Mouse (Mus musculus) urinary bladder, postnatal 36 days (tissue): Measurements from ENCODE around the gene Panx3.
A peak's percentile ranks its signal among the peaks of the same experiment; 100 is the strongest.

Source experiments
- DNase-seq, 2 experiments: peaks; one replicate each; pipeline ENCODE4 v3.0.0; 2022; ENCODE audit warnings: low spot score in 2 of 2, mixed read lengths in 1 of 2

Panx3 gene

DNA sequence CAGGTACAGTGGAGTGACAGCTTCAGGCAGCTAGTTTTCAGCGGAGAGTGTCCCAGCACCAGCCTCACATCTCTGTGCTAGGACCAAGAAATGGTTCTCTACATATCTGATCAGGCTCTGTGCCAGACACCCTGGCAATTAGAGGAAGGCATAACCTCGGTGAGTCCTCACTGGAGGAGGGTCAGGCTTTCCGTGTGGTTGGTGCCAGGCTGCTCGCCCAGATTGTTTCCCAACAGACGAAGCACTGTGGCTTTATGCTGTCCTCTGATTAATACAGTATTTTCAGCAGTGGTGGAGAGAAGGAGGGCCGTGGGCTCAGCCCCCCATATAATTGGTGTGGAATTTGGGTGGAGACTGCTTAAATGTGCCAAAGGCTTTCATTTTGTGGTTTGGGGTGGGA lies at the start of gene Panx3:
Gene Panx3, minus strand, starts transcription at position 121 of the 400 bp plus-strand sequence.
- no peak for DNase-seq

DNA sequence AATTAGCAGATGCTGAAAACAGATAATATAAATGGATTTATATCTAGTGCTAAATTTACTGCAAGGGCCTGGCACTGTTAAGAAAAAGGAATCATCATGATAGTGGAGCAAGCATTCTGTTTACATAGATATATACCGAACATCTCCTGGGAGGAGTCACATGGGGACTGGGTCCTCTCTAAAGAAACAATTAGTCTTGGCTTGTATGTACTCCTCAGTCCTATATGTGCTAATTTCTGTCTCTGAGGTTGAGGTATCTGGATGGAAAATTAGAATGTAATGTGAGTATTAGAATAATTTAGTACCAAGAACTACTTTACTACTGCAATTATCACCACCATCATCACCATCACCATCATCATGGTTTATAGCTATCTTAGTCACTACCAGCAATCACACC lies 47.1 kb upstream of the Panx3 start, which contains the start of gene Olfr160:
Gene Olfr160, minus strand, starts transcription at position 101 of the 400 bp plus-strand sequence.
- no peak for DNase-seq

DNA sequence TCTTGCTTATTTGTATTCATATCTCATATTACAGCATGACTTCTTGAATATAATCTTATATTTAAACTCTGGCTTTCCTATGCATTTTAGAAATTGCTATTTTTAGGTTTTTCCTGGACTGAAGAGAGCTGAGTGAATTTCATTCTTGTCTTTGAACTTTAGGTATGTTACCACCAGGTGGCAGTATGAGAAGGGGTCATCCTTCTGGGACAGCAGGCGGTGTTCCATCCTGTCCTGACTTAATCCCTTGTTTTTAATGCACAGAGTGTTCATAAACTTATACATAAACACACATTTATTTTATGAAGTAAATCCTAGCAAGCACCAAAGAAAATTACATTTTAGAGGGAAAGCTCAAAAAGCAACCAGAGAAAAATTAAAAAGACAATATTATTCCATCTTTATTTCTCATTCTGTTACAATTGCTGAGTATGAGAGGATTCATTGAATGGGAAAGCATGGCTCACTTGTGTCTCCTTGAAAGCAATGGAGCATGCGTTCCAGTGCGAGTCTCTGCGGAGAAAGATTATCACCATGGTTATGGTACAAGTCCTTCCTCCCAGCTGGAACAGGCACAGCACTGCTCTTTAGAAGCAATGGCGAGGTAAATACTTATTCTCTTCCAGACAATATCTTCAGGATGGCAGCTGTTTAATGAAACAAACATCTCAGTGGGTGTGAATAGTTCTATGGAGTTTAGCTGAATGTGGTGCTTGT lies 21.1 kb upstream of the Panx3 start:
- no peak for DNase-seq

DNA sequence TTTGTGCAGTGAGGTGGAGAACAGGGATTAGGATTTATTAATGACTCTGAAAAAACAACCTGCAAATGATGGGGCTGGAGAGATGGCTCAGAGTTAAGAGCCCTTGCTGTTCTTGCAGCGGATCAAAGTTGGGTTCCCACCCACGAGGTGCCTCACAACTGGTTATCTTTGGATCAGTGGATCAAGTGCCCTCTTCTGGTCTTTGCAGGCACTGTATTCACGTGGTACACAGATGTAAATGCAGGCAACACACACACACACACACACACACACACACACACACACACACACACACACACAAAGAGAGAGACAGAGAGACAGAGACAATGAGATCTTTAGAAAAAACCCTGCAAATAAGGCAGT lies 18.9 kb upstream of the Panx3 start:
- DNase-seq: no peak

DNA sequence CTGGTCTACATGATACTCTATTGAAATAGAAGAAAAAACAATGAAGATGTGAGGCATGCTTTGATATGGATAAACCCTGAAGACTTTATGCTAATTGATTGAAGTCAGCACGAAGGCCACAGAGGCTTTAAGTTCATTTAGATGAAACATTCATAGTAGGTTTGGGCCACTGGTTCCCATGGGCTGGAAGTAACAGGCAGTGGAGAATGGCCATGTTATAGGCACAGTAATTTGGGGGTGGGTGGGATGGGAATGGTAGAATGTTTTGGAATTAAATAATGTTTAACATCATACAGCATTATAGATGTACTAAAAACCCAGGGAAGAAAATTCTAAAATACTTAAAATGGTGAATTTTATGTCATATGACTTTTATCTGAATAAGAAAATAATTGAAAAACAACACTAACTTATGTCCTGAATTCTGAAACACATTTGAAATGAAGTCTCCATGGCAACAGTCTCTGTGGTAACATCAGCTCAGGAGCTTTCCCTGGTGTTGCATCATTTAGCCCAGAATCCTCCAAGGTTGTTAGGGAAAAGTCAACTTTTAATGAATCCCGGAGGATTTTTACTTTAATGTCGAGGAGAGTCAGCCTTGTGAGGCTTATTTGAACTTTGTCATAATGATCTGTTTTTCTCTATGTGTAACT lies 18.4 kb upstream of the Panx3 start:
- no peak for DNase-seq

DNA sequence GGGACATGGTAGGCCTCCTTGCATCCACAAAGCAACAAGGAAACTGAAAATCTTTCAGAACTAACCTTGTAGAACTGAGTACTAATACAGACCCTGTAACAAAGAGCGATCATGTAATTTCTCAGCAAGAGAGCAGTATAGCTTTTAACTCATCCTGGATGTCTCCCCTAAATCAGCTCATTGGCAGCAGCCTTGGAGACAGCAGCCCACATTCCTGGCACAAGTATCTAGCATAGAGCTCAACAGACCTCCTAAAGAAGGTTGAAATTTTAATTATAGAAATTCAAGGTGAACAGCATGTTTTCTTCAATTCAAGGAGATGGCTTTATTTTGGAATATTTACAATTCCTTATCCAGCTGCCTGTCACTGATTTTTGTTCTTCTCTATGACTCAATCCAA lies 12.1 kb upstream of the Panx3 start:
- no peak for DNase-seq

DNA sequence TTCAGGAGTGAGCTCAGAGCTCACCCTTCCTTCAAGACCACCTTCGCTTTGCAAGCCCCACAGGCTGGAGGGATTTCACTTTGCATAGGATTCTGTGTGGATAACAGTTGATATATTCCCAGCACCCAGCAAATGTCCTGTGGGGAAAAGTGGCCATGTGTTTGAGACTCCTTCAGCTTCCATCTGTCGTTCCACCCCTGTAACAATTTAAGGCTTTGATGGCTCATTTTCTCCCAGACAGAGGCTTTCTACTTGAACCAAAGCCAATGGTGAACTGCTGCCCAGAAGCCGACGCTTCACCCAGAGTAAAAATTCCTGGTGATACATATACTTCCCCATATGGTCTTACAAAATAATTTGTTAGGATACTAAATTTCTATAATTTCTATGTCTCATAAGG lies 6.3 kb upstream of the Panx3 start:
- DNase-seq: no peak

DNA sequence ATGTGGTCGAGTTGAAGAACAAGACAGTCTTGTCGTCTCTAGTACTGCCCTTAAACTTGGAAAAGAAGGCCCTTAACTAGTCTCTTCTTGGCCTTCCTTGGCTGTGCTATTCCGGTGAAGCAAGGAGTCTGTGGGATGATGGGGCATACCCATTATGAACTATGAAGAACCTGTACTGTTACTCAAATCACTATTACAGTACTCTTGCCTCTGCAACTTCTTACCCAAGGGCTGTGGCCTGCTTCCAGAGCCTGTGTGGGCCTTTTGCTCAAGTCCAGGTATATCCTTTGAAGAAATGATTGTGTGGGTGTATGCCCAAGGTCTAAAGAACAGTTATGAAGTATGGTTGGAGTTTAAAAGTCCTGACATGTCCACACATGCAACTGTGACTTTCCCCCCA lies 1.2 kb upstream of the Panx3 start:
- DNase-seq: no peak

DNA sequence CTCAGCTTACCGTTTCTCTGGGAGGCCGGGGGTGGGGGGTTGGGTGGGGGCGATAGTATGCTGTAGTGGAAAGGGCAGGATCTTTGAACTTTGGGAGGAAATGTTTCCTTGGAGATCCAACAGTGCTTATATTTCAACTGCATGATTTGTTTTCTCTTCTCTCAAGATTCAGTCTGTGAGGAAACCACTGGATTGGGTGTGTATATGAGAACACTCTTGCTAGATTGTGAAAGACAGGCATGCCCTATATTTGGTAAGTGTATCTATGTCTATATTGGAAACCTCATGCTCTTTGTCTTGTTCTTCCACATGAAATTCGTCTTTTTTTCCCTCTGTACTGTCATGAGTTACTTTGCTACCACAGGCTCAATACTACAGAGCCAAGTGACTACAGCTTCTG lies 643 bp upstream of the Panx3 start:
- no peak for DNase-seq

DNA sequence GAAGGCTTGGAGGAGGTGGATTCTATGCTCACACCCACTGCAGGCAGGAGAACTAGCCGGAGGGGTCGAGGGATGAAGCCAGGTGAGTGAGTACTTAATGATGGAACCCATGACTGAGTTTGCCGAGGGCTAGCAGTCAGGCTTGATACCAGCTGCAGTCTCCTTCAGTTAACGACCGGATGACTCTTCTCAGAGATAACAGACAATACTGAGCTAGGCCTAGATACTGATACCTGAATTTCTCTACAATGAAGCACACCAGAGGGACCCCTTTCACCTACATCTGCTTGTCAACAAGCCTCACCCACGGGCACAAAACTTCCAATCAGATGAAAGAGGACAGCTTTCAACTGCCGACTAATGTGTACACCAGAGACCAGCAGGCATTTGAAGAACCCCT lies 3.0 kb downstream of the Panx3 start:
- no peak for DNase-seq

DNA sequence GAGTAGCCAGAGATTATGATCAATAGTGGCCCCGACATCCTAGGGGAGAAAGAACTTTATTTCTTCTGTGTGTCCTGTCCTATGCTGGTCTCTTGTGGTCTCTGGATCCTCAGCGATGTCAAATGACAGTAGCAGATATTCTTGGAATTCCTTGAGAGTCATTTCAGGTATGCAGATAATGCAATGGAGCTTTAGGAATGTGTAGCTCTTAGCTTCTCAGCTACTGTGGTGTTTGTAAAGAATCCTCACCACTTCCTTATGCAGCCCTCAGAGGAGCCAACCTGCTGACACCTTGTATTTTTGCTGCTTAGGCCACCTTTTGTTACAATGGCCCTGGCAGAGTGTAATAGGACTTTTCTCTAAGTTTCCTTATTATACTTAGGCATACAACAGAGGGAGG lies 4.4 kb downstream of the Panx3 start:
- DNase-seq: no peak

DNA sequence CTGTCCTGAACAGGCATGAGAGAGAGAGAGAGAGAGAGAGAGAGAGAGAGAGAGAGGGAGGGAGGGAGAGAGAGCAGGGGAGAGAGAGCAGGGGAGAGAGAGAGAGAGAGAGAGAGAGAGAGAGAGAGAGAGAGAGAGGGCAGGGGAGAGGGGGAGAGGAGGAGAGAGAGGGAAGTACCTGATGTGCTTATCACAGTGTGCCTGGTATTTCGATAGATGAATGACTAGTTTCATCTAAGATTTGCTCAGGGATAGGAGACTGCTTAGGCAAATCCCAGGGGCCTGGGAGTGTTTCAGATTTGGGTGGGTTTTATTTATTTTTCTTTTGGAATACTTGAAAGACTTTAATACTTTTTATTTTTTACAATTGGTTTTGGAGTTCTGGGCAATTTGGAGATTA lies 5.8 kb downstream of the Panx3 start:
- no peak for DNase-seq

DNA sequence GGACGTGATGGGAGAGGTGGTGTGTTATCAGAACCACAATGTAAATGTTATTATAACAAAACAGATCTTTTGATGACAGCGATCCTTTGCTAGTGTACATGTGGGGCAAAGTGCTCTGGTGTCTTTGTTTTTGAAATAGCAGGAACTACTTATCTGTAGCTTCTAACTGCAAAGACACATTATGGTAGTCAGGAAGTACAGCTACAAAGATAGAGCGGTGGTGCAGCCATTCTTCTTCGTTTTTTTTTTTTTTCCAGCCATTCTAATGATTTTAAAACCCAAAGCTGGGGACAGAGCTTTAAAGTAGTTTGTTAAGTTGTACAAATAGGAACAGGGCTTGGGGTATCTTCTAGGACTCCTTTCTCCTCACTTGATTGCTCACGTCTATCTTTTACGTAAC lies 9.6 kb downstream of the Panx3 start:
- DNase-seq: no peak

DNA sequence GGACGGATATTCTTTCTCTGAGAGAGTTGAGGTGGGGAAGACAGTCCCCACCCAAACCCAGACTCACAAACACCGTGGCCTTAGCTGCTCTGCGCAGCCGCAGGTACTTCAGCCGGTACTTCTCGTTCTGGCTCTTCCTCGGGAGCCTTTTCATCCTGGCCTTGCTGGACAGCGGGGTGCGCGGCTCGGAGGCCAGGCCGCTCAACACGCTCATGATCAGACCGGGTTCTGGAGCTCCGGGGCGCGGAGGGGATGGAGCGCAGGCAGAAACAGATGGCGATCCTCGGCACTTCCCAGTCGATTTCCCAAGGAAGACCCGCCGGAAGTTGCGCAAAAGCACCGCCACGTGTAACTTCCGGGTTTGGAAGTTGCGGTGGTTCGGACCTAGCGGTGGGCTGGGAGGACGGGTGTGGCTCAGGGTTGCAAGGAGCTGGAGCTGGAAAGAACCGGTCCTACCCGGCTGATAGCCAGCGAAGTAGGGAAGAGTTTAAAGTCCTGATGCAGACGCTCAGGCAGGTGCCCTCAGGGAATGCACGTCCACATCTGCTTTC lies 12.0 kb downstream of the Panx3 start, which contains the start of gene Tbrg1:
Gene Tbrg1, minus strand, starts transcription at position 382 of the 551 bp plus-strand sequence.
- peak; percentile 83 to 88 for DNase-seq

DNA sequence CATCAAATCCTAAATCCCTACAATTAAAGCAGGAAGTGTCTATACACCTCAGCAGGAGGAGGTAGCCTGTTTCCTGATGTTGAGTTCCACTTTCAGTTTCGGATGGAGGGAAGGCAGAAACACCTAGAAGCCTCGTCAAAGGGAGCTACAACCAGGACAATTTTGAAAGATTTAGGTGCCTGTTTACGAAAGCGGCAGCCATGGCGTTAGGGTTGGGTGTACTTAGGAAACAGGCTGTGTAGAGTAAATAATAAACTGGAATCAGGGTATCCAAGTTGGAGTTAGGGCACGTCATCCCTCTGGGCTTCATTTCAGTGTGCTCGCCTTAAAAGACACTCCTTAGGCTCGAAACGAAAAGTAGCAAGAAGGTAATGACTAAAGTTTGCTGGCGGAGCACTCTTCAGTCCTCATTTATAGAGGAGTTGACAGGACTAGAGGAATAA lies 12.6 kb downstream of the Panx3 start:
- DNase-seq: peak in 1 of 2 experiments; percentile 1

DNA sequence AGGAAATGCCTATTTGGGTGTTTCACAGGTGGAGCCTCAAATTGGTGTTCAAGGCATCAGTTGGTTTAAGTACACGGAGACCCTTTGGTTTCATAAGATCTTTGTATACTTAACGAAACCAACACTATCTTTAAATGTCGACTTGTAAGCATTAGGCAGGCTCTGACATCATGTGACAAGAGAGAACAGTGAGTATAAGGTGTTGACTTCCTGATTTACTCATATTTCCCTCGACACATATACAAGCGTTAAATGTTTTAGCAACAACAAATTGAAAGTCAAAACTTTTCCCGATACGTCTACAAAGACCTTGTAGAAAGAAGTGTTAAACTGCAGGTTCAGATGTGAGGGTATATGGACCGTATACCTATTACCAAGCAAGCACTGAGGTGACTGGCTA lies 13.1 kb downstream of the Panx3 start:
- DNase-seq: no peak

DNA sequence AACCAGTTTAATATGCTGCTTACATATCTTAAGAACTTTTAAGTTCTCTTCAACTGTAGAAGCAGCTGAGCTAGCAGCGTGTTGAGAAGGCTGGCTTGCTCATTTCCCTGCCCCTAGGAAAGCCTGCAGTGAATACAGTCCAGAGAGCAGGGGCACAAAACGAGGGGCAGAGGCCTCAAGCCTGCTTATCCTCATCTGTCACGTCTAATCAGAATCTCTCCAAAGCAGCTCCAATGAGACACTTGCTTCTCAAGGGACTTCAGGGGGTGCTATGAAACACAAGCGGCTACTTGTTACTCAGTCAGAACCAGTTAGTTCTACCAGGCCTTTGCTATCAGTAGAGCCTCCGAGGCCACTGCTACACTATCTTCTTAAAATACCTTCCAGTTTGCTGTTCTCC lies 15.2 kb downstream of the Panx3 start:
- no peak for DNase-seq

DNA sequence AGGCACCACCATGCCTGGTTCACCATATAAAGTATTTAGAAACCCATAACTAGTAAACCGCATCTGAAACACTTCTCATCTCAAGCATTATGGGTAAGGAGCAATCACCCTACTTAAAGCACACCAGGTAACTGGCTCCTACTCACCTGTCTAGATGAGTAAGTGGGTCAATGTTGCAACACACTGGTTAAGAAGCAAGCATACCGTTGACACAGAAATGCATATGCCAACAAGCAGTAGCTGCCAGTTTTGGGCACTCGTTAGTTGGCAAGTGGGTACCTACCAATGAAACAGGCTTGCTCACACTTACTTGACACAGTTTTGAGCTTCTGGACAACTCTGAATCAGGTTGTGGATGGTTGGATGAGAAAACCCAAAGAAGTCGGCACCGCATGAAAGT lies 18.4 kb downstream of the Panx3 start:
- DNase-seq: no peak

DNA sequence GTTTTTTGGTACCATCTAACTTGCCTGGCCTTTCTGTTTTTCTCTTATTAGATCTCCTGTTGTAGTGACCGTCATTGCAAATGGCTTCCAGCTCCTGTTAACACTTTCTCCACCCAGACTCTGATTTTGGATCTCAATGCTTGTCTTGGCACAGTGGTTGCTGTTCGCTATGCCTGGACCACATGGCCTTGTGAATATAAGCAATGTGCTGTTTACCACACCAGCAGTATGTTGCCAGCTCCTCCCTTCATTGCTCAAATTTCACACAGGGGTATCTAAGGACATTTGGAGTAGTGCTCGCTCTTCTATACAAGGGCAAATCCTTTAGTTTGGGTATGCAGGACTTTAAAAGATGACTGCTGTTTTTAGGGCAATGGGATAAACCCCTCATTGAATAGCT lies 22.8 kb downstream of the Panx3 start:
- DNase-seq: no peak

DNA sequence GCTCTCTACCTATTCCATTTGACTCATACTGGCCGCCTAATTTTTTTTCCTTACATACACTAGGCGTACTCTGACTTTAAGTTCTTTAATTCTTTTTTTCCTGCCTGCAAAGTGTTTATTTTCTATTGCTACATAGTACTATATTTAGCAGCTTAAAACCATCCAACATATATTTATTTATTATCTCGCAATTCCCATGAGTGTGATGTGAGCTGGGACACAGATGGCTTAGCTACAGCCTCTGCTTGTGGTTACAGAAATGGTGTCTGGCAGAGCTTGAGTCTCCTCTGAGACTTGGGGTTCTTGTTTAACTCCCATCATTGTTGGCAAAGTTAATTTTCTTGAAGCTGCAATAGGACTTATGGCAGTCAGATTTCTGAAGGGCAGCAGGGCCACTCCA lies 30.3 kb downstream of the Panx3 start:
- DNase-seq: no peak

DNA sequence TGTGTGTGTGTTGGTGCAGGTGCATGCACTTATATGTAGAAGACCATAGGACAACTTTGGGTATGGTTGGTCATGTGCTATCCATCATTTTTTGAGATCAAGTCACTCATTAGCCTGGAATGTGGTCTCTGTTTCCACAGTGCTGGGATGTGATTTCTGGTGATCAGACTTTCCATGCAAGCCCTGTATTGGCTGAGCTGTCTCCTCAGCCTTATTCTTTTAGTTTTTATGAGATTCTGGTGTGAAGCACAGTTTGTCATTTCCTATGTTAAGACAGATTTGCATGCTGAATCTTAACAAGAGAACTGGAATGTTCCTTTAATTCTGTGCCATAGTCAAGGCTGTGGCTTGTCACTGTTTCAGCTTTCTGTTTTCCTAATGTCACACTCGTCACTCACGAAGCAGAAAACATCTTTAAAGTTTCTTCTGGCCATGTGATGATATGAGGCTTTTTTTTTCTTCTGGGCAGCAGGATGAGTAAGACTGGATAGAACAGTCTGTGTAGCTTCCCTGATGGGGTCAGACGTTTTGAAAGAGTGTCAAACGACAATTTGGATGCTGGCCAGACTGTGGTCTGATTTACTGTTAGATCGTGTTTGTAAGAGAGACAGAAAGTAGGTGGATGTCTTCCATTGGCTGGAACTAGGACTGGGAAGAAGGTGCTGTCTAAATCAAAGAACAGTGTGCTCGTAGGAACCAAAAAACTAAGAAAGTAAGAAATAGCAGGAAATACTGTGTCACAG lies 32.1 kb downstream of the Panx3 start:
- DNase-seq: no peak

DNA sequence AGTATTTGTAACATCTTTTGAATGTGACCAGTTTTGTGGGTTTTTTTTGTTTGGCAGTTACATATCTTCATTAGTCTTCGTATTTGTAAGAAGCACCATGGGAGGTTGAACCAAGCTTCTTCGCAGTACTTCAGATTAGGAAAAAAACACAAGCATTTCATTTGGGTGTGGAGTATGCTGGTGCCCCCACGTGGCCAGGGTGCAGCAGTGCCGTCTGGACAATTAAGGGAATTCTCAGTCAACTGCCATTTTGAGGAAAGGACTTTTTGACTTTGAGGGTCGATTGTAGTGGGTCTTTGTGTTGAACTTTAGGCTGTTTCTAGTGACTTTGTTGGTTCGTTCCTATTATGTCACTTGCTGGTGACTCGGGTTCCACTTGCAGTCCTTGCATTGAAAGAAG lies 32.7 kb downstream of the Panx3 start:
- peak; percentile 25 to 33 for DNase-seq

DNA sequence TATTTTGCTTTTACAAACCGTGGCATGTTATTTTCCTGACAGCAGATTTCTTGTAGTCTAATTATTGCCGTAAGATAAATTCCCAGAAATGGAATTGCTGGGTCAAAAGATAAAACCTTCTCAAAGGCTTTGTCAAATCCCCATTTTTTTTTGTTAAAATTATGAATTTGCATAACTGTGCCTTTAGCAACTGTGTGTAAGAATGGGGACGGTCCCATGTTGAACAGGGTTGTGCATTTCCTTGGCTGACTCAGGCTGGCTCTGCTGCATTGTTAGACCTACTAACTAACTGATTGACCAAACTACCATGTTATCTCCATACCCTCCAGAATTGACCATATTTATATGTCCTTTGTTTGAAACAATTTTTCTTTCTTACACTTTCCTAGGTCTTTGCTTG lies 34.8 kb downstream of the Panx3 start:
- no peak for DNase-seq
